Mouse (Mus musculus): ENCODE results near the gene Bod1l. TPM values are rescaled to one million over a fixed set of nuclear protein-coding genes. Genes with fewer than 3 reads are reported as not detected.

Bod1l gene
- polyA plus RNA-seq (2012; rRNA removed), result 1.6 and 2.9 TPM in 2 replicates

DNA sequence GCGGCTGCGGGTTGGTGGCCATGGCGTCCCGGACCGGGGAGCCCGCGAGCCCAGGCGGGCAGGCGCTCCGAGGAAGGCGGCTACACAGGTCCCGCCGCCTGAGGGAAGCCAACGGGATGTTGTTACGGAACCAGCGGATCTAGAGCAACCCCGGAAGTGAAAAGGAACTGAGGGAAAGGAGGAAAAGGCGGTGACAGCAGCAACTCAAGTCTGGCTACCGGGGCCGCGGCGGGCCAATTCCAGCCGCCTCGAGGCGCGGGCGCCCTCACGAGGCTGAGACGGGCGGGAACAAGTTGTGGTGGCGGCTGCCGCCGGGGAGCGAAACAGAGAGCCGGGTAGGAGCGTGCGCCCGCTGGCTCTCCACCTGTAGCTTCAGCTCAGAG is at the start of gene Bod1l:
TSS of gene Bod1l (minus strand) at position 169 of the 383 bp plus-strand sequence.
- WGBS, result under 1% methylated on average over 38 of the region's 38 CpGs
- peak; percentile 85 for DNase-seq (ENCODE audit: low read depth, low spot score)

- WGBS, result 47% methylated on average over 6 of the region's 6 CpGs
- no peak for DNase-seq (ENCODE audit: low read depth, low spot score)
Measured at GRCm38 (mm10) chr5:41893351-41893750, 49.2 kb upstream of the Bod1l start.

GRCm38 (mm10) chr5:41890871-41891270 is 46.8 kb upstream of the Bod1l start:
- DNase-seq (ENCODE audit: low read depth, low spot score), result no peak
- WGBS, result 64% methylated on average over 5 of the region's 5 CpGs

DNA sequence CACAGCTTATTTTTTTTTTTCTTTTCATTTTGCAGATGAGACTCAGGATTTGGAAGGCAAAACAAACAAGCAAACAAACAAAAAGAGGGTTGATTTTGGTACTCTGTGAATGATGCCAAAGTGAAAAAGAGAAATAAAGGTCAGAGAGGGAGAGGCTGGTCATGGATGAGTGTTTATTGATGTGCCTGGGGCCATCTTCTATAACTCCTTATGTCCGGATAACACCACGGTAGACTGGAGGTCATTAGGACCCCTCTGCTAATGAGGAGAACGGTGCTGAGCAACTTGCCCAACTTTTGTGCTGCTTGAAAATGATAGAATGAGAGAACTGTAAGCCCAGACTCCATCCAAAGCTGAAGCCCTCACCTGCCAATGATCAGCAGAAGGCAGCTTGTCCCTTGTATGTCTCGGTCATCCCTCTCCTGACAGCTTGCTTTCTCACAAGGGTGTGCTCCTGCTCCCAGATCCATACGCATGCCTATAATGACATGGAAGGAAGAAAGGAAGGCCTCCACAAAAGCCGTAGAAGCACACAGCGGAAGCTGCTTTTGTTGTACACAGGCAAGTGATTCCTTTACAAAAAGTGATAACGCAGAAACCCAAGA is 45.2 kb upstream of the Bod1l start:
- 82% methylated on average over 8 of the region's 8 CpGs for WGBS
- DNase-seq (ENCODE audit: low read depth, low spot score), result no peak

- no peak for DNase-seq (ENCODE audit: low read depth, low spot score)
- WGBS, result 56% methylated on average over 3 of the region's 3 CpGs
Measured at GRCm38 (mm10) chr5:41888834-41889233, 44.7 kb upstream of the Bod1l start.

GRCm38 (mm10) chr5:41887738-41888137 is 43.6 kb upstream of the Bod1l start:
- WGBS, result 8% methylated on average over 4 of the region's 4 CpGs
- peak; percentile 32 for DNase-seq (ENCODE audit: low read depth, low spot score)

GRCm38 (mm10) chr5:41884563-41884962 is 40.4 kb upstream of the Bod1l start:
- WGBS, result 8% methylated on average over 12 of the region's 12 CpGs
- peak; percentile 18 for DNase-seq (ENCODE audit: low read depth, low spot score)

DNA sequence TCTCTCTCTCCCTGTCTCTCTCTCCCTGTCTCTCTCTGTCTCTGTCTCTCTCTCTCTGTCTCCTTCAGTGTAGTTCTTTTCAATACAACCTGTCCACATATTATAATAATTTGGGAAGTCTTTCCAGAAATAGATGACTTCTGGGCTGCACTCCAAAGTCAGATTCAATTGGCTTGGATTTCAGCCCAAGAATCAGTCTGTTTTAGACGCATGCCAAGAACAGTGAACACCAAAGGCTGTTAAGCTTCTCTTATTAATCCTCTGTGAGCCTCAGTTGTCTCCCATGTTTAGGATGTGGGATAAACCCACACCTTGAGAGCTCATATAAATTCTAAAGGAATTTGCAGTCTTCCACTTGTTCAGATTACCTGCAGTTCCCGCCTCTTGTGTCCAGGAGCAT is 27.0 kb upstream of the Bod1l start:
- no peak for DNase-seq (ENCODE audit: low read depth, low spot score)
- WGBS, result 49% methylated on average over 2 of the region's 2 CpGs

GRCm38 (mm10) chr5:41855781-41856180 is 11.7 kb upstream of the Bod1l start:
- DNase-seq (ENCODE audit: low read depth, low spot score), result no peak
- WGBS, result 85% methylated on average over 2 of the region's 2 CpGs

DNA sequence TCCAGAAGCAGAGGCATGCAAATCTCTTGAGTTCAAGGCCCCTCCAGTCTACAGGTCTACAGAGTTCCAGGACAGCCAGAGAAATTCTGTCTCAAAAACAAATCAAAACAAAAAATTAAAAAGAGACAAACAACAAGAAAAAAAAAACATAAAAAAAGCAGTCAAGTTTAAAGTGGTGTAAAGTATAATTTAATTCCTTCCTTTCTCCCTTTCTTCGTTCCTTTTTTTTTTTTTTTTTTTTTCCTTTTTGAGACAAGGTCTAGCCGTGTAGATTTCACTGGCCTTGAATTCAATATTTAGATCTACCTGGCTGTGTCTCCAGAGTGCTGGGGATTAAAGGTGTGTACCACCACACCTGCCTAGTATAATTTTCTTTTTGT is 1.4 kb upstream of the Bod1l start:
- no peak for DNase-seq (ENCODE audit: low read depth, low spot score)
- WGBS, result 29% methylated on average over 2 of the region's 2 CpGs

- WGBS, result 10% methylated on average over 16 of the region's 16 CpGs
- DNase-seq (ENCODE audit: low read depth, low spot score), result peak; percentile 8
Measured at GRCm38 (mm10) chr5:41844820-41845557, 874 bp upstream of the Bod1l start.

GRCm38 (mm10) chr5:41843419-41844146 is 532 bp downstream of the Bod1l start:
- no peak for DNase-seq (ENCODE audit: low read depth, low spot score)
- under 1% methylated on average over 46 of the region's 46 CpGs for WGBS

DNA sequence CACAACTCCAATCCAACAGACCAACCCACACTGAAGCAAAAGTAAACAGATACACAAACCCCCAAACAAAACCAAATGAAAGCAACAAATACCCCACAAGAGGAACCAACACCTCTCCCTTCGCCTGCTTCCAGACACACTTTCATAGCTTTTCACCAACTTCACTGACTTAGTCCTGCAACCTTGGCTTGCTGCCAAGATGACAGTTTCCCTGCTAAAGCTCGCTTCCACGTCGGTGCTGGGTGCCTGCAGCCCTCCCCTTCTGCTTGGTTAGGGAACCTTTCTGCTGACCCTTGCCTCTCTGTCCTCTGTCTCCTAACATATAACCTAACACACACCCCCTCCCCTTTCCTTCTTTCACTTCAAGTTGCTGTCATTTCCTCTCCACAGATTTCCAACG is 1.4 kb downstream of the Bod1l start:
- WGBS, result 2% methylated on average over 5 of the region's 5 CpGs

DNA sequence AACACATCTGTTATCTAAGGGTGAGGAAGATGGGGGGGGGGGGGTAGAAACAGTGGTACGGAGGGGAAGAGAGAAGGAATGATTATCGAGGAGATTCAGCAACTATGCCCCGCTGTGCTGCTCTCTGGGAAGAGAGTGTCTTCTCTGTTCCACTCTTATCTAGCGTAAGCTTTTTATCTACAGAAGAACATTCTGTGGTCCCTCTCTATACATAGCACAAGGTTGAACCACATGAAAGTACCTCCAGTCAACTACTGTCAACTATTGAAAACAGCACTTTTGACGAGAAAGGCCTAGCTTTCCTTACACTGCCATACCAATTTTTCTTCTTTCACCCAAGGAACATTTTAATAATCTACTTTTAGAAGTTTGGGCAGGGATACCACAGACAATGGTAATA is 2.4 kb downstream of the Bod1l start:
- 85% methylated on average over 5 of the region's 5 CpGs for WGBS
- no peak for DNase-seq (ENCODE audit: low read depth, low spot score)

More for the DNA sequence above, 1.4 kb downstream of the Bod1l start:
- no peak for DNase-seq (ENCODE audit: low read depth, low spot score)

GRCm38 (mm10) chr5:41830100-41830499 is 14.0 kb downstream of the Bod1l start:
- no peak for DNase-seq (ENCODE audit: low read depth, low spot score)
- 92% methylated on average over 2 of the region's 2 CpGs for WGBS

- WGBS, result 91% methylated on average over 9 of the region's 9 CpGs
- DNase-seq (ENCODE audit: low read depth, low spot score), result no peak
Measured at GRCm38 (mm10) chr5:41821158-41821557, 23.0 kb downstream of the Bod1l start.

- no peak for DNase-seq (ENCODE audit: low read depth, low spot score)
- 80% methylated on average over 3 of the region's 3 CpGs for WGBS
Measured at GRCm38 (mm10) chr5:41820530-41820929, 23.6 kb downstream of the Bod1l start.

GRCm38 (mm10) chr5:41812516-41812915 is 31.6 kb downstream of the Bod1l start:
- DNase-seq (ENCODE audit: low read depth, low spot score), result no peak
- WGBS, result 76% methylated on average over 6 of the region's 6 CpGs

DNA sequence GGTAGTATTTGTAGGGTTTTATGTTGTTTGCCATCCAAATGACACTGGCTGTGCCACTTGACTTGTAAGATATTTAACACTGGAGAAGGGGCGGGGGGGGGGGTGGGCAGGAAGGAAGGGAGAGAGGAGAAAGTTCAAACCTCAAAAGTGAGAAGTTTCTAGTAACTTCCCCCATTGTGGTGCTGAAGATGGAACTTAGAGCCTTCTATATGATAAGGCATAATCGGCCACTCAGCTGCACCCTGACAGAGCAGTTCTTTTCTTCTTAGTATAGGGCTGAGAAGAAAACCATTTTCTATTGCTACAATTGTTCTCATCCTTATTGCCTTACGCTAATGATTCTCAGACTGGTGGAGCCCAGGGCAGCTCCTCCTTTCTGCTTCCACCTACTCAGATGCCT is 32.8 kb downstream of the Bod1l start:
- WGBS, result 78% methylated on average over 3 of the region's 3 CpGs
- no peak for DNase-seq (ENCODE audit: low read depth, low spot score)

DNA sequence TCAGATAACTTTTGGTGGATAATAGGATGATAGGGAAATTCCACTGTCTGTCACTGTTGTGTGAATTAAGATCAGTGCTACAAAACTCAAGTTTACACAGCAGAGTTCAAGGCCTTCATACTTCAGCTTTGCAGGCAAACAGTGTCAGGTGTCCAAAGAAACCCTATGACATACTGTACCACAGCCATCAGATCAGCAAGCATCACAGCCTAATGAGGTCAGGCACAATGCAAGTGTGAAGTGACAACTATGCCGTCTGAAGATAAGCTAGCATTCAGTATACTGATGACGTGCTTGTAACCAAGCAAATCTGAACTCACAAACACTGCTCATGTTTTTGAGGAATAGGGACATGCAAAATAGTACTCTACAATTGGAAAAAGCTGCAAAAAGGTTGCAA is 36.7 kb downstream of the Bod1l start:
- DNase-seq (ENCODE audit: low read depth, low spot score), result no peak
- 89% methylated on average over 2 of the region's 2 CpGs for WGBS

DNA sequence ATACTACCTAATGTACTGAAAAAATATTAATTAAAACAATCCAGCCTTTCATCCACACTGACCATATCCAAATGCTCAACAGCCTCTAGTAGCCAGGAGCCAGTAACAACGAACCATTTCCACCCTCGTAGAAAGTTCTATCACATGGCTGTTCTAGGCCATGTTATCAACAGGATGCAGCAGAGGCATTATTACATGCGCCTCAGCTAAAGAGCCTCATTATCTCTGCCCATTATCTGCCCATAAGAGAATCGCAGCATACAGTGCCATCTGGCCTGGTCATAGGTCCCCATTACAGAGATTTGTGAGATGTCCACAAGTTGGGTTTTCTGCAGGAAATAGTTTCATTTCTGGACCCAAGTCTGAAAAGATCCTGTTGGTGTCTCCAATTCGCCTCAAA is 37.9 kb downstream of the Bod1l start:
- WGBS, result 91% methylated on average over 5 of the region's 5 CpGs
- no peak for DNase-seq (ENCODE audit: low read depth, low spot score)

Measured in large intestine, adult 2 months (tissue).